Mouse (Mus musculus): Measurements from ENCODE around the gene St8sia6.
"Not testable (repeated sequence)": the region's sequence is repeated elsewhere in the genome, so short reads cannot be mapped to it uniquely, and the experiment has no call there.

Gene St8sia6

GRCm38 (mm10) chr2:13634866-13635265, 159.0 kb downstream of the St8sia6 start:
- DNase-seq (ENCODE audit: low spot score in 2 of 2): no peak

- DNase-seq (ENCODE audit: low spot score in 2 of 2): no peak
Measured at GRCm38 (mm10) chr2:13630136-13630832, 163.6 kb downstream of the St8sia6 start.

DNA sequence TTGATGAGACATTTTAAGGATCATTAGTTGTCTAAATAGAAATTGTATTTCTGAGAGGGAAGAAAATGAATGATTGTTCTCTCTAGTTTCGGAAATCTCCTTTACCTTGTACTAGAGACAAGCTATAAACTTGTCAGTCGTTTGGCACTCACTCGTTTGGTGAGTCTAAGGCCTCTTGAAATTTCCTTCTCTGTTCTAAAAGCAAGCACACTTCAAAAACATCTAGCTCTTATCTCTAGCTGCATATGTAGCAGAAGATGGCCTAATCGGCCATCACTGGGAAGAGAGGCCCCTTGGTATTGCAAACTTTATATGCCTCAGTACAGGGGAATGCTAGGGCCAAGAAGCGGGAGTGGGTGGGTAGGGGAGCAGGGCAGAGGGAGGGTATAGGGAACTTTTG, 190.2 kb downstream of the St8sia6 start:
- not testable (repeated sequence) for DNase-seq (ENCODE audit: low spot score in 2 of 2)

DNA sequence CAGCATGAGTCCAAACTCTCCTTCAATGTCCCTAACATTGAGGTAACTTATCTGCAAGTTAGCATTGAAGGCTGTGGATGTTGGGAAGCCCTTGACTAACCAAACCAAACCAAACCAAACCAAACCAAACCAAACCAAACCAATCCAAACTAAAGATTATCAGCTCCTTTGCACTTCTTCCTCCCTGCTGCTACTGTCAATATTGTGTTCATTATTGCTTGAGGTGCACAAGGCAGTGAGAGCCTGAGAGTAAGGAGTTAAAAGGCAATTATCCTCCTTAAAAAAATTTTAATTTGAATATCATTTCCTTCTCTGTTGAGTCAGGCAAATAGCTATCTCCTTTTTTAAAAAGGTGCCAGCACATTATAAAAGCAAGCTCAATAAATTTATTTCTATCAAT, 190.8 kb downstream of the St8sia6 start:
- no peak for DNase-seq (ENCODE audit: low spot score in 2 of 2)

Measured in spleen, postnatal 14 days (tissue).